Mouse (Mus musculus) frontal cortex, postnatal 10 days (tissue): ENCODE results near the gene Olfr1014.

Experiments
- DNase-seq, 2 experiments: peaks; one replicate each; pipeline ENCODE4 v3.0.0; 2022; ENCODE audit warnings: low spot score in 2 of 2, mixed read lengths in 1 of 2

Gene Olfr1014

DNA sequence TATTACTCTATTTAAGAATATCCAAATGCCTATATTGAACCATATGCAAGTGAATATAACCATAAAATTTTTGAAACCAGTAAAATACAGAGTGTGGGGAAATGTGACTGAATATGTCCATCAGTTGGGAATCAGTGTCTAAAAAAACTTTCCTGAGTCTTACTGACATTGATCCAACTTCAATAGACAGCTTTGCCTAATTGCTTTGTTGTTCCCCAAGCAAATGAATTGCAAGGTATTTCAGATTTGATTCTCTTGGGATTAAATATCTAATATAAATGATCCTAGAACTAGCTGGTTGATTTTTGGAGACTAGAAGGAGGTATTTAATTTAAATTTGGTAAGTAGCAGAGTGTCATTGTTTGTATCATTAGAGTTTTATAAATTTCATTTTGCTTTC lies at the start of gene Olfr1014:
TSS of gene Olfr1014 (plus strand) at position 301 of the 400 bp plus-strand sequence.
- DNase-seq, result no peak

DNA sequence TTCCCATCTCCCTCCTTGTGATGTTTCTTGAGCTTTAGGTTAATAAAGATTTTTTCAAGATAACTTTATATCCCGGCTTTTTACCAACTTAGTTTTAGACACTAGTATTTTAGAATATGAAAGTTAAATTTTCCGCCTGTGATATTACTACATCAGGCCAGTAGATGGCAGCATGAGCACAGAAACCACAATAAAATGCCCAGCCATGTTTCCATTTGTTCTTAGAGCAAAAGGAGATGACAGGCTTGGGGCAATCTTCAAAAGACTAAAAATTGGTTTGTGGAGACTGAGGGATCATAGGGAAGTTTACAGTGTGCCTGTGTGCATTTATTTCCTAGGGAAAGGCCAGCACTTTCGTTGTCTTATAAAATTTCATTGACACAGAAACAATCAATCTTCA lies 46.7 kb upstream of the Olfr1014 start:
- peak in 1 of 2 experiments; percentile 13 for DNase-seq

DNA sequence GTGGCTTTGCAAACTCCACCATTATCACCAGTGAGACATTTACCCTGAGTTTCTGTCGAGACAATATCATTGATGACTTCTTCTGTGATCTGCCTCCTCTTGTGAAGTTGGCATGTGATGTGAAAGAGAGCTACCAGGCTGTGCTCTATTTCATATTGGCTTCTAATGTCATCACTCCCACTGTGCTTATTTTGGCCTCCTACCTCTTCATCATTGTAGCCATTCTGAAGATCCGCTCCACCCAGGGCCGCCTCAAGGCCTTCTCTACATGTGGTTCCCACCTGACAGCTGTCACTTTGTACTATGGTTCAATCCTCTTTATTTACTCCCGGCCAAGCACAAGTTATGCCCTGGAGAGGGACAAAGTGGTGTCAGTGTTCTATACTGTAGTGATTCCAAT lies 18.7 kb upstream of the Olfr1014 start:
- no peak for DNase-seq

DNA sequence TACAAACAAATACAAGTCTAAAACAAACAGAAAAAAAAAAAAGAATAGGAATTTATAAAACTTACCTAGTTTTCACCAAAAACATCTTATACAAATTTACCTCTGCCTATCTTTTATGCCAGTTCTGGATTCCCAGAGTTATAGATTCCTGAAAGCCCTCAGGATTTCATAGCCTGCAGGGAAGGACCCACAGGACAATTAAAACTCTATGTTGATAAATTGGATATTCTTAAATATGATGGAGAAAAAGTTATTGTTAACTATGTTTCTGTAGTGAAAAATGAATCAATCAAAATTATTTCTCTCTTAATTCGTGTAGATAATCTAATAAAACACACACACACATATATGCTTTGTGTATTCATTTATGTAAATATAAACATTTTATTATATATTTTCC lies 9.8 kb upstream of the Olfr1014 start, which contains the start of gene Olfr1012:
TSS of gene Olfr1012 (minus strand) at position 101 of the 400 bp plus-strand sequence.
- no peak for DNase-seq

DNA sequence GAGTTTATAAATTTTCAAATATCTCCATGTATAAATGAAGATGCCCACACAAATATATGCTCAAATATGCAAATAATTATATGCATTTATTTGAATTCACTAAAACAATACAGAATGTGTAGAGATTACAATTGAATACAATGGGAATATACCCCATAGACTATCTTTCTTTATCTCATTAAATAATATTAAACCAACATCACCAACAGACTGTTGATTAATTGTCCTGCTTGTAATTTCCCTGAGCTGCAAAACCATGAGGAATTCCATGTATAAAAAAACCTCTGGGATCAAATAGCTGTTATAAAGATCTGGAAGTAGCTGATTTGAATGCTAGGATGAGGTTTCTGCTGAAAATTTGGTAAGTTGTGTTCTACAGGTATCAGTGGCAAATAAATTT lies 5.7 kb upstream of the Olfr1014 start, which contains the start of gene Olfr1013:
TSS of gene Olfr1013 (plus strand) at position 301 of the 400 bp plus-strand sequence.
- DNase-seq, result no peak

DNA sequence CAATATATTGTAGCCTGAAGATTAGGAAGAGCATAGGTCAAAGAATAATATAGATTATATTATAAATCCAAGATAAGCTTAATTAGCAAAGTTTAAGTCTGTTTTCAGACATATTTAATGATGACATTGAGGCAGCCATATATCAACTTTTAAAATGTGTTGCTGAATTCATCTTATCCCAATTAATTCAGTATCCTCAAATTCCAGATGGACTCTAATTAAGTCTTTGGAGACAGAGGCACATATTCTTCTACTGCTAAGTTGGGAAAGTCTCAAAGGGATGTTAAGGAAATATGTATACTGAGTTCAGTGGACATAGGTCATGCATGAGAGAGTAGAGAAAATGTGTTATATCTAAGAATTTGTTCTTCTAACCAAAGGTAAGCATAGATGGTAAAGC lies 9.2 kb downstream of the Olfr1014 start, which contains the start of gene Olfr1015:
TSS of gene Olfr1015 (plus strand) at position 301 of the 400 bp plus-strand sequence.
- DNase-seq, result no peak

DNA sequence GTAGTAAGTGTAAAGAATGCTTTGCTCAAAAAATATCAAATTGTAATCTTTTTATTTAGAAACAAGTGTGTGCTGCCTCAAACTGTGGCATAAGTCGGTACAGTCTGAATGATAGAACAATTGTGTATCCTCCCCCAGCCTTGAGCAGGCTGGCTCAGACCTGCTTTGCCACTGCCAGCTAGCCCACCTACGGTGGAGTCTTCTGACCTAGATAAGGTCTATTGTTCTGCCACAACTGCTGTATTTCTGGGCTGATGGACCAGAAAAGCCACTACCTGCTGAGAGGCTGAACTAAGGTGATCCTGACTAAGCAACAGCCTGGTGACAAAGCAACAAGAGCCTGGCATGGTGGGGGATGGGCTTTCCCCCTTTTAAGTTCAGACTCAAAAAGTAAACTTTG lies 19.8 kb downstream of the Olfr1014 start:
- no peak for DNase-seq

DNA sequence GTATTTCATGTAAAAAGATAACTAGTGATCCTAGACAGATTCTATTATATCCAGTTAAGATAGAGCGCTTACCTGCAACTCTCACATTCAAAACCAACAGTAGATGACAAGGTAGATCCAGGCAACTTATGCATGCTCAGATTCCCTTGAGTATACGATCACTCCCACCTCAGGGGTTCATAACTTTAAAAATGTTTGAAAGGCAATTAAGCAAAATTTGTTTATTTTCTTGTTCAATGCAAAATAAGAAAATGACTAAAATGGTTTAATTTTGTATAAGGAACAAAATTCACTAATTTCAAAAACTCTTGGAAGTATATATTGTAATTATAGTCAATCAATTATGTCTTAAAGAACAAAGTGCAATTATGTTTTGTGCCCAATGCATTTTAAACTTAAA lies 29.9 kb downstream of the Olfr1014 start, which contains the start of gene Olfr1016:
TSS of gene Olfr1016 (minus strand) at position 101 of the 400 bp plus-strand sequence.
- no peak for DNase-seq

DNA sequence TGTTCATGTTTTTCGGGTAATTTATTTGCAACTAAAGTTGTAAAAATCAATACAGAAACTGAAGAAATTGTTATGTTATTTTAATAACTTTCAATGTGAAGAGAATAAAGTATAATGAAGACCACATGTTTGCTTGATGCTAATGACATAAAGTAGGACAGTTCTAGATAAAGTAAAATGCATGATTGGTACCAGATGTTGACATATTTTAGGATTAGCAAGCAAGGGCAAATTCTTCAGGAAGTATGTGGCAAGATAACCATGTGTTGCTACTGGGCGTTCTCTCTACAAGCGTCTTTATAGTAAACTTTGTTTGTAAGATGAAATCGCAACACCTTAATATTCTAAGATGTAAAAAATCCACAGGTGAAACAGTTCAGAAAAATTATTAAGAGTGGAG lies 32.0 kb downstream of the Olfr1014 start:
- no peak for DNase-seq

DNA sequence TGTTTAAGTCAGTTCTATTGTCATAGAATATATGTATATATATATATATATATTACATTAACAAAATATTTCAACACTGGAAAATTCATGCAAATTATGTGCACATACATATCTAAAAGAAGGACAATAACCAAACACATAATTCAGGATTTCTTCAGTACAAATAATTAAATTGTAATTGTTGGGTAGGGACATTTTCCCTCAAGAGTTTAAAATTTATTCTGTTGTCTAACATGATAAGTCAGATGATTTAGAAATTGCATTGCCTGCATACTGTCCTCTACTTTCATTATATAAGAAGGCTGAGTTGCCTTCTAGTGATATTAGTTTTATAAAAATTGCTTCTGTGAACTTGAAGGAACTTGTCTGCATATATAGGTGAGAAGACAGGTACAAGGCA lies 45.7 kb downstream of the Olfr1014 start, which contains the start of gene Olfr1018:
TSS of gene Olfr1018 (plus strand) at position 301 of the 400 bp plus-strand sequence.
- DNase-seq, result no peak
